Mouse (Mus musculus) intestine, postnatal 0 days (tissue): ENCODE data around the gene Cenpl. TPM values are rescaled to one million over a fixed set of nuclear protein-coding genes. Genes with fewer than 3 reads are reported as not detected.

ENCODE experiments used
- ATAC-seq: fragments of 200-750 bp; cut with Nextera tagmentation; 2 replicates; pipeline ENCODE4 v1.8.0; 2017; ENCODE audit warnings: mild to moderate bottlenecking, moderate TSS enrichment, moderate library complexity
- H3K27ac ChIP-seq: fragments of 300-500 bp; sonication (generic); 2 replicates; pipeline ENCODE4 v1.5.1; 2014; ENCODE audit warnings: mild to moderate bottlenecking, low read depth, low read length, moderate library complexity
- H3K27me3 ChIP-seq: fragments of 300-500 bp; sonication (generic); replicated peaks from 2 replicates; pipeline ENCODE4 v1.6.1; 2014; ENCODE audit warnings: low read length, mixed read lengths; ENCODE audit not compliant: control insufficient read depth, insufficient read depth
- H3K36me3 ChIP-seq: fragments of 300-500 bp; sonication (generic); 2 replicates; pipeline ENCODE4 v1.6.1; 2014; ENCODE audit warnings: mild to moderate bottlenecking, moderate library complexity; ENCODE audit not compliant: control insufficient read depth, insufficient read depth
- H3K4me1 ChIP-seq: fragments of 300-500 bp; sonication (generic); replicated peaks from 2 replicates; pipeline ENCODE4 v1.6.1; 2014; ENCODE audit warnings: antibody characterized with exemption, low read length, mixed read lengths; ENCODE audit not compliant: control insufficient read depth, insufficient read depth
- H3K4me2 ChIP-seq: fragments of 300-500 bp; sonication (generic); replicated peaks from 2 replicates; pipeline ENCODE4 v1.6.1; 2014; ENCODE audit warnings: low read depth, mild to moderate bottlenecking, moderate library complexity
- H3K4me3 ChIP-seq: fragments of 300-500 bp; sonication (generic); 2 replicates; pipeline ENCODE4 v1.5.1; 2014; ENCODE audit warnings: low read depth, low read length
- H3K9ac ChIP-seq: fragments of 300-500 bp; sonication (generic); 2 replicates; pipeline ENCODE4 v1.6.1; 2014; ENCODE audit warnings: mild to moderate bottlenecking, low read depth, low read length
- H3K9me3 ChIP-seq: fragments of 300-500 bp; sonication (generic); 2 replicates; pipeline ENCODE4 v1.6.1; 2016; ENCODE audit warnings: mixed run types; ENCODE audit not compliant: control insufficient read depth
- CTCF ChIP-seq: sonication (generic); IDR thresholded peaks from 2 replicates; pipeline ENCODE4 v1.5.1; 2016; ENCODE audit warnings: low read depth, mild to moderate bottlenecking, control low read depth, antibody characterized with exemption, moderate library complexity
- WGBS: fragments of 180-500 bp; shearing (Covaris S2); extraction: QIAGEN DNeasy Blood & Tissue Kit; methylation state at CpG from one replicate; pipeline ENCODE4 v1.1.7; 2014; 5-methylcytosine and 5-hydroxymethylcytosine counted together
- polyA plus RNA-seq: library from polyadenylated mRNA; unstranded; fragments of >200 nt; fragmentation: Nextera tagmentation; extraction: Ambion mirVana; gene quantifications from 2 replicates; pipeline ENCODE4 v1.2.1, GENCODE M21; 2015

The Cenpl gene
- polyA plus RNA-seq, 1 experiment from 2014 or later: 11.0 TPM

- no peaks in the 10 kb centered on the region for H3K9me3 ChIP-seq
- H3K4me3 ChIP-seq: no peak overlapping the region
- peaks cover 25% of the 10 kb centered on the region for H3K36me3 ChIP-seq
- H3K27ac ChIP-seq: no peak overlapping the region
- H3K4me2 ChIP-seq: no peak overlapping the region
- H3K4me1 ChIP-seq: no peaks in the 10 kb centered on the region
- ATAC-seq: no peak
- no peak for TF ChIP-seq CTCF
- no peaks in the 10 kb centered on the region for H3K27me3 ChIP-seq
- H3K9ac ChIP-seq: no peak overlapping the region
Observed at GRCm38 (mm10) chr1:161040855-161041254, 29.7 kb upstream of the Cenpl start.

- WGBS: 89% methylated on average over 7 of the region's 7 CpGs
- no peak for TF ChIP-seq CTCF
Observed at GRCm38 (mm10) chr1:161041261-161042020, 29.1 kb upstream of the Cenpl start.

GRCm38 (mm10) chr1:161046972-161047371 lies 23.5 kb upstream of the Cenpl start:
- H3K27ac ChIP-seq: no peak overlapping the region
- peaks cover 21% of the 10 kb centered on the region for H3K36me3 ChIP-seq
- H3K4me1 ChIP-seq: no peaks in the 10 kb centered on the region
- no peaks in the 10 kb centered on the region for H3K9me3 ChIP-seq
- no peak for ATAC-seq
- H3K4me3 ChIP-seq: no peak overlapping the region
- WGBS: 79% methylated on average over 3 of the region's 3 CpGs
- TF ChIP-seq CTCF: no peak
- no peak overlapping the region for H3K4me2 ChIP-seq
- H3K27me3 ChIP-seq: no peaks in the 10 kb centered on the region
- no peak overlapping the region for H3K9ac ChIP-seq

More at GRCm38 (mm10) chr1:161041261-161042020, 29.1 kb upstream of the Cenpl start:
- ATAC-seq: no peak
- H3K36me3 ChIP-seq: peaks cover 25% of the 10 kb centered on the region
- H3K9me3 ChIP-seq: no peaks in the 10 kb centered on the region
- no peaks in the 10 kb centered on the region for H3K27me3 ChIP-seq
- H3K27ac ChIP-seq: no peak overlapping the region
- H3K4me3 ChIP-seq: no peak overlapping the region
- no peaks in the 10 kb centered on the region for H3K4me1 ChIP-seq
- H3K4me2 ChIP-seq: no peak overlapping the region
- no peak overlapping the region for H3K9ac ChIP-seq

DNA sequence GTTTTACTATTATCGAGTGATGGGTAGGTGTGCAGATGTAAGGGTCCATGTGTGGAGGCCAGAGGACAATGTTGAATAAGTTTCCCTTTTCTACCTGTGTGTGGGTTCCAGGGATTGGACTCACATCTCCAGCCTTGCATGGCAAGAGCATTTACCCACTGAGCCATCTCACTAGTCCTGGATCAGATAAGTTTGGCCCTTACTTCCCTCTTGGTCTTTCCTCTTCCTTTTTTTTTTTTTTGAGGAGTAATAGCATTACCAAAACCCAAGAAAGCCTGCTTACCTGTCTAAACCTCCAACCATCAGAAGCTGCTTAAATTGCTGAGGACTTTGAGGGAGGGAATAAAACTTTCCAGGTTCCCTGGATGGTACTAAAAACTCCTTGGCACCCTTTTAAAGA lies 13.3 kb upstream of the Cenpl start:
- 94% methylated on average over 1 of the region's 1 CpGs for WGBS
- no peaks in the 10 kb centered on the region for H3K4me1 ChIP-seq
- no peak for ATAC-seq
- TF ChIP-seq CTCF: no peak
- H3K4me3 ChIP-seq: no peak overlapping the region
- peaks cover 17% of the 10 kb centered on the region for H3K36me3 ChIP-seq
- H3K27ac ChIP-seq: no peak overlapping the region
- H3K4me2 ChIP-seq: no peak overlapping the region
- no peaks in the 10 kb centered on the region for H3K27me3 ChIP-seq
- no peak overlapping the region for H3K9ac ChIP-seq
- H3K9me3 ChIP-seq: no peaks in the 10 kb centered on the region

DNA sequence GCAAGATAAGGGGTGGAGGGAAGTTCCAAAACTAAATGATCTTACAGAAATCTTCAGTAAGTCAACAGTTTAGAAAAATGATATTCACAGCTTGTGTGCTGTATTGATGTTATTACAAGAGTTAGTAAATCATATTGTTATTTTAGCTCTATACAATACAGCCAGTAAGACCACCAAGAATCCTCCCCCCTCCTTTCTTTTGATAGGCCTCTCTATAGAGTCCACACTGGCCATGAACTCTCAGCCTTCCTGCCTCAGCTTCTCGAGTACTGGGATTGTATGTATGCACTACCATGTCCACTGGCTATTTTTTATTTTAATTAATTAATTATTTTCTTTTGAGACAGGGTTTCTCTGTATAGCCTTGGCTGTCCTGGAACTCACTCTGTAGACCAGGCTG lies 7.2 kb upstream of the Cenpl start:
- 71% methylated on average over 1 of the region's 1 CpGs for WGBS
- Histone ChIP-seq H3K27me3 (no peaks in the 10 kb centered on the region), H3K27ac (no peak overlapping the region), H3K9ac (no peak overlapping the region), H3K4me3 (no peak overlapping the region), H3K4me2 (no peak overlapping the region), H3K36me3 (peaks cover 4% of the 10 kb centered on the region), H3K4me1 (no peaks in the 10 kb centered on the region), H3K9me3 (no peaks in the 10 kb centered on the region)
- no peak for TF ChIP-seq CTCF
- ATAC-seq: no peak

- WGBS: under 1% methylated on average over 12 of the region's 12 CpGs
- peaks cover 6% of the 10 kb centered on the region for H3K4me1 ChIP-seq
- no peak for TF ChIP-seq CTCF
- H3K9ac ChIP-seq: peak overlapping the region; percentile 71
- ATAC-seq: no peak
- no peaks in the 10 kb centered on the region for H3K36me3 ChIP-seq
- H3K27ac ChIP-seq: no peak overlapping the region
- peak overlapping the region; percentile 73 for H3K4me2 ChIP-seq
- no peaks in the 10 kb centered on the region for H3K9me3 ChIP-seq
- H3K27me3 ChIP-seq: no peaks in the 10 kb centered on the region
- H3K4me3 ChIP-seq: peak overlapping the region; percentile 82
Observed at GRCm38 (mm10) chr1:161071272-161071620, 733 bp downstream of the Cenpl start.
